Mouse (Mus musculus): Measurements from ENCODE around the gene Gas2l1. TPM values are rescaled to one million over a fixed set of nuclear protein-coding genes. Genes with fewer than 3 reads are reported as not detected.
A peak's percentile ranks its signal among the peaks of the same experiment; 100 is the strongest.

The Gas2l1 gene
- polyA plus RNA-seq, 1 experiment, result 57.4 TPM

DNA sequence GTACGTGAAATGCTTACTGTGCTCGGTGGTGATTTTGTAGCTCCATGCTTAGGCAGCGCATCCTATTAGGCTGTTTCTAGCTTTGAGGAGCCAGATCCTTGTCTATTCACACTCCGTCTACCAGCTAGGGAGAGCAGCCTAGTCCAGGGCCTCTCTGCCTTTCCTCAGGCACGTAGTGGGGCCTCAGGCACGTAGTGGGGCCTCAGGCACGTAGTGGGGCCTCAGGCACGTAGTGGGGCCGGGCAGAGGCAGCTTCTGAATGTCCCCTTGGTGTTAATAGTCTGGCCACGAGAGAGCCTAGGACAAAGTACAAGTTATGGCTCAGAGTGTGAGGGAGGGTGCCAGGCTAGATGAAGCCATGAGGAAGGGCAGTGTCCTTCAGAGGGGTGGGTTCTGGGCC is 32.4 kb downstream of the Gas2l1 start:
- TF ChIP-seq CTCF (IDR thresholded peaks at IDR 0.05; ENCODE audit: borderline replicate concordance, insufficient read depth, low read depth, low read length) (no peak), POLR2A (IDR thresholded peaks at IDR 0.05; ENCODE audit: borderline replicate concordance, insufficient read depth, low read length) (no peak)
- no peak overlapping the region for H3K27ac ChIP-seq (ENCODE audit: insufficient read depth, low read length)
- no peak overlapping the region for H3K4me3 ChIP-seq (replicated peaks; ENCODE audit: insufficient read depth, low read depth, low read length)
- no peaks in the 10 kb centered on the region for H3K27me3 ChIP-seq (ENCODE audit: control insufficient read depth, insufficient read depth, low read length)
- peaks cover 21% of the 10 kb centered on the region for H3K4me1 ChIP-seq (ENCODE audit: control insufficient read depth, insufficient read depth, low read length)
- 90% methylated on average over 10 of the region's 10 CpGs for whole genome bisulfite sequencing
- no peak for DNase-seq

GRCm38 (mm10) chr11:5028228-5028627 is 36.9 kb downstream of the Gas2l1 start:
- 50% methylated on average over 7 of the region's 7 CpGs for WGBS
- no peak overlapping the region for H3K27ac ChIP-seq (ENCODE audit: insufficient read depth, low read length)
- H3K4me3 ChIP-seq (replicated peaks; ENCODE audit: insufficient read depth, low read depth, low read length), result no peak overlapping the region
- TF ChIP-seq POLR2A (IDR thresholded peaks at IDR 0.05; ENCODE audit: borderline replicate concordance, insufficient read depth, low read length) (no peak), CTCF (IDR thresholded peaks at IDR 0.05; ENCODE audit: borderline replicate concordance, insufficient read depth, low read depth, low read length) (no peak)
- peaks cover 6% of the 10 kb centered on the region for H3K4me1 ChIP-seq (ENCODE audit: control insufficient read depth, insufficient read depth, low read length)
- H3K27me3 ChIP-seq (ENCODE audit: control insufficient read depth, insufficient read depth, low read length), result no peaks in the 10 kb centered on the region
- no peak for DNase-seq

GRCm38 (mm10) chr11:5025108-5025507 is 40.0 kb downstream of the Gas2l1 start:
- no peaks in the 10 kb centered on the region for H3K4me1 ChIP-seq (ENCODE audit: control insufficient read depth, insufficient read depth, low read length)
- DNase-seq, result no peak
- no peaks in the 10 kb centered on the region for H3K27me3 ChIP-seq (ENCODE audit: control insufficient read depth, insufficient read depth, low read length)
- H3K4me3 ChIP-seq (replicated peaks; ENCODE audit: insufficient read depth, low read depth, low read length), result no peak overlapping the region
- TF ChIP-seq POLR2A (IDR thresholded peaks at IDR 0.05; ENCODE audit: borderline replicate concordance, insufficient read depth, low read length), result no peak
- TF ChIP-seq CTCF (IDR thresholded peaks at IDR 0.05; ENCODE audit: borderline replicate concordance, insufficient read depth, low read depth, low read length), result no peak
- H3K27ac ChIP-seq (ENCODE audit: insufficient read depth, low read length), result no peak overlapping the region
- 100% methylated on average over 1 of the region's 1 CpGs for WGBS

DNA sequence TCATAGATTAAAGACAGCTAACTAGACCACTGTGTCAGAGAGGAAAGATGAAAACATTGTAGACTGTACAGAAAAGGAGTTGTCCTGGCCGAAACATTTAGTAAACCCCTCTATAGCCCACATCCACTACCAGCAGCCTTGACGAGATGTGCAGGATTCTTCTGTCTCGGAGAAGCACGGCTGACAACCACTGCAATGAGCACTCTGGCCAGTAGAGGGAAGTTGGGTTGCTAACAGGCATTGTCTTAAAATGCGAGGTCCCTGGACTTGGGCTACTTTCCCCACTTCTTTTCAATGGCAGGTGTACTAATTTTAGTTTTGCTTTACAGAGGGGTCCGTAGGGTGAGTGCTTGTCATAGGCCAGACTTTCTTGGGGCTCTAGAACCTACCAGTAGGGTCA is 47.6 kb downstream of the Gas2l1 start:
- Histone ChIP-seq H3K27me3 (ENCODE audit: control insufficient read depth, insufficient read depth, low read length) (no peaks in the 10 kb centered on the region), H3K4me3 (replicated peaks; ENCODE audit: insufficient read depth, low read depth, low read length) (no peak overlapping the region), H3K27ac (ENCODE audit: insufficient read depth, low read length) (no peak overlapping the region), H3K4me1 (ENCODE audit: control insufficient read depth, insufficient read depth, low read length) (peaks cover 13% of the 10 kb centered on the region)
- TF ChIP-seq CTCF (IDR thresholded peaks at IDR 0.05; ENCODE audit: borderline replicate concordance, insufficient read depth, low read depth, low read length) (no peak), POLR2A (IDR thresholded peaks at IDR 0.05; ENCODE audit: borderline replicate concordance, insufficient read depth, low read length) (no peak)
- DNase-seq, result no peak
- WGBS, result 59% methylated on average over 6 of the region's 6 CpGs

DNA sequence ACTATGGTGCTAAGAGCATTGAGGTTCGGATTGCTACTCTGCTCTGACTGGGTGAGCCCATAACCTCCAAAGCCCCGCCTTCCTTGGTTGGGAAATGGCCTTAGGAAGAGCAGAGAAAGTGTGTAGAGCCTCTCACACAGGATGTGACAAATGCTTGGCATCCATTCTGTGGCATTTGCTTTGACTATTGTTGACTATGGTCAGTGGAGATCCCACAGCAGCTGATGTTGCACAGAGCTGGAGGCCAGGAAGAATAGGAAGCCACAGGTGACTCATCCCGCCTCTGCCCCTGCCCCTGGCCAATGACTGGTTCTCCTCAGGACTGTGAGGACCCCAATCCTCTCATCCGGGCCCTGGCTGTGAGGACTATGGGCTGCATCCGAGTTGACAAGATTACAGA is 48.8 kb downstream of the Gas2l1 start:
- WGBS, result 78% methylated on average over 5 of the region's 5 CpGs
- Histone ChIP-seq H3K27me3 (ENCODE audit: control insufficient read depth, insufficient read depth, low read length) (no peaks in the 10 kb centered on the region), H3K27ac (ENCODE audit: insufficient read depth, low read length) (no peak overlapping the region)

DNA sequence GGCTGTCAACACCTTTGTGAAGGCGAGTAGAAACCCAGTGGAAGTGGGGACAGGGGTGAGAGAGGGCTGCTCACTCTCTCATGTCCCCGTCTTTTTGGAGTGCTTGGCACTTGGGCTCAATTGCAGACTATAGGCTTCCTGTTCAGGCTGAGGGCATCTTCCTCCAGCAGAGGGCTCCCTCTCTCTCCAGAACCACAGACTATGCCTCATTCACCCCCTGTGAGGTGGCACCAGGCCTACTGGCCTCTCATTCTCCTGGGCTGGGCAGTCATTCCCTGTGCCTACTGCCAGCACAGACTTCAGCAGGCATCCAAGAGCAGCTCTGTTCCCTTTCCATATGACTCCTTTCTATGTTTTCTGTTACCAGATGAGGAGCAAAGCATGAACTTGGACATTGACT is 49.4 kb downstream of the Gas2l1 start:
- DNase-seq, result peak; percentile 92 to 96
- Histone ChIP-seq H3K4me3 (replicated peaks; ENCODE audit: insufficient read depth, low read depth, low read length) (no peak overlapping the region), H3K4me1 (ENCODE audit: control insufficient read depth, insufficient read depth, low read length) (peaks cover 13% of the 10 kb centered on the region), H3K27me3 (ENCODE audit: control insufficient read depth, insufficient read depth, low read length) (no peaks in the 10 kb centered on the region), H3K27ac (ENCODE audit: insufficient read depth, low read length) (no peak overlapping the region)
- WGBS, result 22% methylated on average over 2 of the region's 2 CpGs
- TF ChIP-seq POLR2A (IDR thresholded peaks at IDR 0.05; ENCODE audit: borderline replicate concordance, insufficient read depth, low read length), result no peak
- peak; percentile 93 for TF ChIP-seq CTCF (IDR thresholded peaks at IDR 0.05; ENCODE audit: borderline replicate concordance, insufficient read depth, low read depth, low read length)

More for the DNA sequence above, 48.8 kb downstream of the Gas2l1 start:
- Histone ChIP-seq H3K4me1 (ENCODE audit: control insufficient read depth, insufficient read depth, low read length) (peaks cover 13% of the 10 kb centered on the region), H3K4me3 (replicated peaks; ENCODE audit: insufficient read depth, low read depth, low read length) (no peak overlapping the region)
- TF ChIP-seq POLR2A (IDR thresholded peaks at IDR 0.05; ENCODE audit: borderline replicate concordance, insufficient read depth, low read length) (no peak), CTCF (IDR thresholded peaks at IDR 0.05; ENCODE audit: borderline replicate concordance, insufficient read depth, low read depth, low read length) (no peak)
- DNase-seq, result peak in 1 of 2 experiments; percentile 22

DNA sequence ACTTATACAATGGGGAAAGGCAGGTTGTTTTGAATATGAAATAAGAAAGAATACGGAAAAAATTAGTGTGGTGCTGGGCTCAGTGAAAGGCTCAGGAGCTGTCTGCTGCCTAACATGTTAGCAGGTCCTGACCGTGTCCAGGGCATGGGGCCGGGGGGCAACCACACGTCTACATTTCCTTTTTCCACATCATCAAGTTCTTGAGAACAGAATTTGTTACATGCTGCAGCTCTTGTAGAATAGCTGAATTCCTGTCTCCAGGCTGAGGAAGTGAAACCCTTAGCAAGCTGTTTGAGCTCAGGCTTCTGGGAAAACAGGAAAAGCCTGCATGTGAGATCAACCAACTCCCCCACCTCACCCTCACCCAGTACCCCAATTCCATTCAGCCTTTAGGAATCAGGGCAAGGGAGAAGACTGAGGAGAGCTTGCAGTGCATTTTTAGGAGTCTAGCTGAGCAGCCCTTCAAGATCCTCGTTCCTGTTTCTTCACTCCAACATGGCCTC is 52.9 kb downstream of the Gas2l1 start:
- 87% methylated on average over 5 of the region's 5 CpGs for WGBS
- Histone ChIP-seq H3K4me1 (ENCODE audit: control insufficient read depth, insufficient read depth, low read length) (peaks cover 13% of the 10 kb centered on the region), H3K4me3 (replicated peaks; ENCODE audit: insufficient read depth, low read depth, low read length) (no peak overlapping the region), H3K27ac (ENCODE audit: insufficient read depth, low read length) (no peak overlapping the region), H3K27me3 (ENCODE audit: control insufficient read depth, insufficient read depth, low read length) (no peaks in the 10 kb centered on the region)
- no peak for TF ChIP-seq CTCF (IDR thresholded peaks at IDR 0.05; ENCODE audit: borderline replicate concordance, insufficient read depth, low read depth, low read length)
- DNase-seq, result no peak

GRCm38 (mm10) chr11:5011480-5011879 is 53.6 kb downstream of the Gas2l1 start:
- Histone ChIP-seq H3K27me3 (ENCODE audit: control insufficient read depth, insufficient read depth, low read length) (no peaks in the 10 kb centered on the region), H3K27ac (ENCODE audit: insufficient read depth, low read length) (no peak overlapping the region), H3K4me1 (ENCODE audit: control insufficient read depth, insufficient read depth, low read length) (peaks cover 6% of the 10 kb centered on the region), H3K4me3 (replicated peaks; ENCODE audit: insufficient read depth, low read depth, low read length) (no peak overlapping the region)
- 83% methylated on average over 1 of the region's 1 CpGs for WGBS
- no peak for TF ChIP-seq CTCF (IDR thresholded peaks at IDR 0.05; ENCODE audit: borderline replicate concordance, insufficient read depth, low read depth, low read length)
- no peak for TF ChIP-seq POLR2A (IDR thresholded peaks at IDR 0.05; ENCODE audit: borderline replicate concordance, insufficient read depth, low read length)
- DNase-seq, result no peak
